Mouse (Mus musculus): Measurements from ENCODE around the gene Hoxd1. TPM values are rescaled to one million over a fixed set of nuclear protein-coding genes. Genes with fewer than 3 reads are reported as not detected.

Hoxd1 gene
- total RNA-seq (2017): not detected in 2 replicates

DNA sequence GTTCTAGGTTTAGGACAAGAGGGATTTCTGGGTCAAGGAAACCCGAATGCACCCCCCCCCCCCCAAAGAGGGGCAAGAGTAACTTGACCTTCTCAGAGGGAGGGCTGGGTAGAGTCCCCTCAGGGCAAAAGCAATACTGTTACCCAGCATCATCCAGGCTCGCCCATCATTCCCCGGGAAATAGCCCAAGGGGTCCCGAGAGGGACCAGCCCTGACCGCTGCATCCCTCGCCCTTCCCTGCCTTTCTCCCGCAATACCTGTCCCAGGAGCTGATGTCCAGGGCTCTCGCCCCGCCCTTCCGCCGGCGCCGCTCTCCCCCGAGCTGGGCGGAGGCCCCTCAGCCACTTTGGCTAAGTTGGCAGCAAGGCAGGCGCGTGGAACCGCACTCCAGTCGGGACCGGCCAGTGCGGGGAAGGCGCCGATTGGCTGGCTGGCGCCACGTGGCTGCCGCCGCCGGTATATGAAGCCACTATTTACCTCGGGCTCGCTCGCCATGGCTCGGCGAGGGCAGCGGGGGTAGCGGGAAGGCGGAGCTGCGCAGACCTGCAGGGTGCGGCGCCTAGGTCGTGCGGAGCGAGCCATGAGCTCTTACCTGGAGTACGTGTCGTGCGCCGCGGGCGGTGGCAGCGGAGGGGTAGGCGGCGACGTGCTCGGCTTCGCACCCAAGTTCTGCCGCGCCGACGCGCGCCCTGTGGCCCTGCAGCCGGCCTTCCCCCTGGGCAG lies at the start of gene Hoxd1:
Gene Hoxd1, plus strand, starts transcription at position 459 of the 723 bp plus-strand sequence.
- peak in 1 of 2 experiments; percentile 32; a peak in 1 of 4 replicates for ATAC-seq (replicated peaks in 1 of 2; ENCODE audit: insufficient read depth in 1 of 2, low FRiP score in 2 of 2, low TSS enrichment in 1 of 2, low read depth in 1 of 2, poor library complexity in 2 of 2, severe bottlenecking in 2 of 2)

DNA sequence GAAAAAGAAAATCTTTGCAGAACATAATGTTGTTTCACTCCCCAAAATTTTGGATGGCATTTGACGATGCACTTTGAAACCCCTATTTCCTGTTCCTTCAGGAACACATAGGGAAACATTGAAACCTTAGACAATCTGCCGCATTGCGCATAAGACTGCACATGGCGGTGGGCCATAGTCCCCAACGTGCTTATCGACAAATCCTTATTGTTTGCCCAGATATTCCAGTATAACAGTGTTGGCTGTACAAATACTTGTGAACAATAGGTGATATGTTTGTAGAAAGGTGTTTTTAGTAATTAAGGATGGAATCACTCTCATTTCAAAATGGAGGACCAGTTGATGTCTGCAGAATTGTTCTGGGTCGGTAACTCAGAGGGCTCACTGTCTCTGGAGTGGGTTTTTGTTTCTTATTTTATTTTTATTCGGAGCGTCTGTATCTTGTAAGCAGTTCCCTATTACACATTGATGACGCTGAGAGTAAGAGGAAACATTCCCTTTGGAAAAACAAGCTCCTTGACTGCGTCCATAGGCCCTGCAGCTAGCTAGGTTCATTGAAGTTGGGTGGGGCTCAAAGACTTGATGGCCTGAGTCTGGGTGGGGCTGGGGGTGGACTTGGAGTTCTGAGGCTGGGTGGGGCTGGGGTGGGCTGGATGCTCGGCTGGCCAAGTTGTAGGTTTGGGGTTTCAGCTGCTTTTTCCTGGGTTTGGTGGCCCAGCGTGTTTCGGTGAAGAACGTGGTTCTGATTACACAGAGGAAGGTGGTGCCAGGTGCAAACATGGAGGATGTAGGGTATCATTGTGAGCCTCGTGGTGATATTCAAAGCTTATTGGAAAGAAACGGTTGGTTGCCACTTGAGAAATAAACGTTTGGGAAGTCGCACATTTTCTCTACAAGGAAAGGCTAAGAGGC lies 49.3 kb upstream of the Hoxd1 start:
- no peak for ATAC-seq (replicated peaks in 1 of 2; ENCODE audit: insufficient read depth in 1 of 2, low FRiP score in 2 of 2, low TSS enrichment in 1 of 2, low read depth in 1 of 2, poor library complexity in 2 of 2, severe bottlenecking in 2 of 2)

DNA sequence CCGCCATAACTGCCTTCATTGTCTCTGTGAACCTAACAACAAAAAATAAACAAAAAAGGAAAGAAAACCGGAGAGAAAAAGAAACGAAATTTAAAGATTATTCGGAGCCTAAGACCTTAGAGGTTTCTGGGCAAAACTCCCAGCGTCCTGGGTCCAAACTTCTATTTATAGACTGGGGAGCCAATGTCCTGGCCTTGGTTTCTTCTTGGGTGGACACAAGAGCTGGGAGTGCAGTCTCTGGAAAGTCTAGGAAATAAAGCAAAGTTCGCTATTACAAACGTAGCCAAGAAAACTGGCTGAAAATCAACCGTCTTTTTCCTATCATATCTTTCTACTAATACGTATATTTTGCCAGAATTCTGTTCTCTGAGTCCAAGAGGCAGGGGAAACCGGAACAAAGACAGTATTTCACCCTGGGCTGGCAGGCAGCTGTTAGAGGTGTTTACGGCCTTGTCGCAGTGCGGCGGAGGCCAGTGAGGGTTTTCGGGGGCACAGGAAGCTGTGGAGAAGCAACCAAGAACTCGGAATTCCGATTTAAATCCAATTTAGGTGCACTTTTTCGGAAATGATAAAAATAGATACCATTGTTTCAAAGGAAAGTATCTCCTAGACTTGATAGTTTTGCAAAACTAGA lies 48.5 kb upstream of the Hoxd1 start:
- no peak for ATAC-seq (replicated peaks in 1 of 2; ENCODE audit: insufficient read depth in 1 of 2, low FRiP score in 2 of 2, low TSS enrichment in 1 of 2, low read depth in 1 of 2, poor library complexity in 2 of 2, severe bottlenecking in 2 of 2)

DNA sequence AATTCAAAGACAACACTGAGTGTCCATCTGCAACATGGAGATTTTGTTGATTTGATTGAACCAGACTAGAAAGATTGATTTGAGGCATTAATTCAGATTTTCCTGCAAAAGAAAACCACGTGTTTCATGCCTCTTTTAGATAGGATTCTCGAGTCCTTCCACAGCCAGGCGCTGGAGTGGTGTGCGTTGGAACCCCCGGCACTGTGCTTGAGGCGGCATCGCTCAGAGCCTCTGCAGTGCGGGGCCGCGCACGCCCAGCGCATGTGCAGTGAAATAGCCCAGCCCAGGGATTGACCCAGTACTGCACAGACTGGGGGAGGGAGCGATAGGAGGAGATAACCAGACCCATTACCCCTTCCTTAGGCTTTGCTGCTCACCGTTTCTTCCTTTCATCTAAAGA lies 47.9 kb upstream of the Hoxd1 start:
- ATAC-seq (replicated peaks in 1 of 2; ENCODE audit: insufficient read depth in 1 of 2, low FRiP score in 2 of 2, low TSS enrichment in 1 of 2, low read depth in 1 of 2, poor library complexity in 2 of 2, severe bottlenecking in 2 of 2): no peak

DNA sequence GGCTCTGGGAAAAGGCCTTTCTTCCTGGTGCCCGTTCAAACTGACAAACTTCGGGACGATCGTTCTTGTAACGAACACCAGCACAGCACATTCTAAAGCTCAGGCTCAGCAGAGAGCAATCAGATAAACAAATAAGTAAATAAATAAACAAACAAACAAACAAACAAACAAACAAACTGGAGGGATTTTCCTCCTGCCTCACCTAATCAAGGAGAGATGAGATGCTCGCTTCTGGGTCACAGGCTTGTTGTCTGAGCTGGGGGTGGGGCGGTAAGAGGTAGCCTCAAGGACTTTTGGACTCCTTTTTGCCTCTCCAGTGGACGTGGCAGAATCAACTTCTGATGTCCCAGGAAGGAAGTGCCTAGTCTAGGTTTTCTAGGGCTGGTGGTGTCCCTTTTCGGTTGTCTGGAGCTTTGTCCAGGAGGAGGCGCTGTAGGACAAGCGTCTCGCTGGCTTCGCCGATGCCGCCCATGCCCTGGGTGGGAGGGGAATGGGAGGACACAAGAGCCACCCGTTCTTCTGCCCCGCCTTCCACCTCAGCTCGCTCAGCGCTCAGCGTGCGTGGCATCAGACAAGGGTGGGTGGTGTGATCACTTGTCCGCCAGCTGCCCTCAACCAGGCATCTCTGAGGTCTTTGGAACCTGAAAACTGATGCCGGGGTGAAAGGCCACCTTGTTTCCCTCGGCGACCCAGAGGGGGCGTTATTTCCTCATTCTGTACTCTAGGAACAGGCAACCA lies 47.1 kb upstream of the Hoxd1 start:
- ATAC-seq (replicated peaks in 1 of 2; ENCODE audit: insufficient read depth in 1 of 2, low FRiP score in 2 of 2, low TSS enrichment in 1 of 2, low read depth in 1 of 2, poor library complexity in 2 of 2, severe bottlenecking in 2 of 2): peak; percentile 80 to 93

GRCm38 (mm10) chr2:74720384-74720783 lies 42.4 kb upstream of the Hoxd1 start:
- no peak for ATAC-seq (replicated peaks in 1 of 2; ENCODE audit: insufficient read depth in 1 of 2, low FRiP score in 2 of 2, low TSS enrichment in 1 of 2, low read depth in 1 of 2, poor library complexity in 2 of 2, severe bottlenecking in 2 of 2)

- no peak for ATAC-seq (replicated peaks in 1 of 2; ENCODE audit: insufficient read depth in 1 of 2, low FRiP score in 2 of 2, low TSS enrichment in 1 of 2, low read depth in 1 of 2, poor library complexity in 2 of 2, severe bottlenecking in 2 of 2)
Measured at GRCm38 (mm10) chr2:74720955-74721491, 41.8 kb upstream of the Hoxd1 start.

DNA sequence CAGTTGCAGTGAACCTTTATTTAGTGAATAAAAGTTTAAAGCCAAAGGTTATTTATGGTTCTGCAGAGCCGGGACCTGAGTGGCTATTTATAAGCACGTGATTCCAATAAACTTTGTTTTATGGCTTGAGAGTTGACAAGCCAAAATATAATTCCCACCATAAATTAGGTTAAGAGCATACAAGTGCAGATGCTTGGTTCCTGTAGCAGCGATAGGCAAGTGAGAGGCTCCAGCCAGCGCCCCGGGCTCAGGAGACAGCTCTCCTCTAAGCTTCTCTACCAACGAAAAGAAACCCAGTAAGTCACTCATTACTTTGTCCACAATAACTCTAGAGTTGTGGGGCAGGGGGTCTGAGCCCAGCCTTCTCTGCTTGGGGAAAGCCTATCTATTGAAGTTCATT lies 40.9 kb upstream of the Hoxd1 start:
- ATAC-seq (replicated peaks in 1 of 2; ENCODE audit: insufficient read depth in 1 of 2, low FRiP score in 2 of 2, low TSS enrichment in 1 of 2, low read depth in 1 of 2, poor library complexity in 2 of 2, severe bottlenecking in 2 of 2): no peak

DNA sequence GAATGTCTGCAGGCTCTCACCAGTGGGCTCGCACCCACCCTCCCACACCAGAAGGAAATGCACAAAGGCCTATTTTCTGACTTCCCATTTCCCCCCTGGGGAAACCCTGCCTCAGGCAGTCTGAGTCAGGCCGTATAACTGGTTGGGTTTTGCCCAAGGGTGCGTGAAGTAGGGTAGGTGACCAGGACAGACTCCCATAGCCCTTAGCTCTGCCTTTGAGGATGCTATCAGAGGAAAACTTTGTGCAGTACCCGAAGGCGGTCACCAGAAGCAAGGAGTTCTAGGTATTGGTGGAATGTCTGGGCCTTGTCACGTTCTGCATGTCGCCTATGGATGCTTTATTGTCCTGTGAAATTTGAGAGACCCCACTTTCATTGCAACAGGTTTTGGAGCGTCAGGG lies 39.8 kb upstream of the Hoxd1 start:
- no peak for ATAC-seq (replicated peaks in 1 of 2; ENCODE audit: insufficient read depth in 1 of 2, low FRiP score in 2 of 2, low TSS enrichment in 1 of 2, low read depth in 1 of 2, poor library complexity in 2 of 2, severe bottlenecking in 2 of 2)

DNA sequence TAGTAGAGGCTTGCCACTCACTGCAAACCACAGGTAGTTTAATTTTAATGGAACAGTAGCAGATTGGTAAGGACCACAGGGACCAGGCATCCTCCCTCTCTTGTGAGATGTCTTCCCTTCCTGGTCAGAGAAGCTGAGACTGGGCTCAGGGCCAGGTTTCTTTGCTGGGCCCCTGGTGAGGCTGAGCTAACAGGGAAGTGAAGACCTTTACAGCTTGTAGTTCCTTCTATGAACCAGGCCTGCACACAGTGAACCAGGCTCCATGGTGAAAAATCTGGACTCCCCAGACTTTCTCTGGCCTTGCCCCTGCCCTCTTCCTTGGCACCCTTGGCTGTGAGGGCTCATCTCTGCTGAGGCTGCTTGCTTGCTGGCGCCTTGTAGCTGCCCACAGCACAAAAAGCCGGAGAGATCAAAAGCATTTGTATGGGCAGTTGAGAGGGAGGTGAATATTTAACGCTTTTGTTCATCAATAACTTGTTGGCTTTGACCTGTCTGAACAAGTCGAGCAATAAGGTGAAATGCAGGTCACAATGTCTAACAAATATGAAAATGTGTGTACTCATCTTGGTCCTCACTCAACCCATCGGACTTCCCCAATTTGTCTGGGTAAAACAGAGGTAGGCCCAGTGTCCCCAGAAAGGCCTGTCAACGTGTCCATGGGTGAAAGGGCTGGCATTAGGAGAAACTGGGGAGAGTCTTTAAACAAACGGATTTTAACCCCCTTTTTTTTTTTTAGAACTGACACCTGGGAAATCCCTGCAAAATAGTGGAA lies 38.4 kb upstream of the Hoxd1 start:
- no peak; a peak in 1 of 4 replicates for ATAC-seq (replicated peaks in 1 of 2; ENCODE audit: insufficient read depth in 1 of 2, low FRiP score in 2 of 2, low TSS enrichment in 1 of 2, low read depth in 1 of 2, poor library complexity in 2 of 2, severe bottlenecking in 2 of 2)

DNA sequence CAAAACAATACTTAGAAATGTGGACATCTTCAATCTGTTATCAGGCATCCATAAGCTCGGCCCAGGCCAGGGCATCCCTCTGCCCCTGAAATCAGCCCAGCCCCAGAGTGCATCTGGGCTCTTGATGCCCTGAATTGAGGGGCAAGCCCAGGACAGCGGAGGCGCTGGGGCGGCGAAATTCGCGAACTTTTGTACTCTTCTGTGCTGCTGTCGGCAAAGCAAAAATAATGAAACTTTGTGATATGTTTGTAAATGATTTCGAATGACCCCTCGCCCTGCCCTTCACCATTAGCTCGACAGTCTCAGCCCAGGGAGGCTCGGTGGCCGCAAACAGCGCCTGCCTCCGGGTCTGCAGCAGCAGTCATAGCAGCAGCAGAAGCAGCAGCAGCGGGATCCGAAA lies 37.6 kb upstream of the Hoxd1 start:
- no peak for ATAC-seq (replicated peaks in 1 of 2; ENCODE audit: insufficient read depth in 1 of 2, low FRiP score in 2 of 2, low TSS enrichment in 1 of 2, low read depth in 1 of 2, poor library complexity in 2 of 2, severe bottlenecking in 2 of 2)

- ATAC-seq (replicated peaks in 1 of 2; ENCODE audit: insufficient read depth in 1 of 2, low FRiP score in 2 of 2, low TSS enrichment in 1 of 2, low read depth in 1 of 2, poor library complexity in 2 of 2, severe bottlenecking in 2 of 2): no peak
Measured at GRCm38 (mm10) chr2:74726551-74726950, 36.2 kb upstream of the Hoxd1 start, which contains the start of gene Gm28230. TSS of gene Gm28230 (plus strand) at chr2:74726728.

DNA sequence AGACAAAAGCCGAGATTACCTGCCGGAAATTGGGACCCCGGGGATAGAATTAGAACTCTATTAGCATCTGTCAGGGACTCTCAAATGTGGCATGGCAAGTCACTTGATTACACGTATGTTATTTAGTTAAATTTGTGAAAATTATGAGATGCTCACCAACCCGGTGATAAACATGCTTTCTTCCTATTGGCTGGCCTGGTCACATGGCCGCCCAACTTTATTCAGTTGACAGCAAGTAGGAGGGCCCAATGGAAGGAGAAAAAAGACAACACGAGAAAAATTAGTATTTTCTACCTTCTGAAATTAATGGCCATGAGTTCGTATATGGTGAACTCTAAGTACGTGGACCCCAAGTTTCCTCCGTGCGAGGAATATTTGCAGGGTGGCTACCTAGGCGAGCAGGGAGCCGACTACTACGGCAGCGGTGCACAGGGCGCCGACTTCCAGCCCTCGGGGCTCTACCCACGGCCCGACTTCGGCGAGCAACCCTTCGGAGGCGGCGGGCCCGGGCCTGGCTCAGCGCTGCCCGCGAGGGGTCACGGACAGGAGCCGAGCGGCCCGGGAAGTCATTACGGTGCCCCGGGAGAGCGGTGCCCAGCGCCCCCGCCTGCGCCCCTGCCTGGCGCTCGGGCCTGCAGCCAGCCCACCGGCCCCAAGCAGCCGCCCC lies 35.7 kb upstream of the Hoxd1 start:
- no peak for ATAC-seq (replicated peaks in 1 of 2; ENCODE audit: insufficient read depth in 1 of 2, low FRiP score in 2 of 2, low TSS enrichment in 1 of 2, low read depth in 1 of 2, poor library complexity in 2 of 2, severe bottlenecking in 2 of 2)

GRCm38 (mm10) chr2:74727640-74728302 lies 35.0 kb upstream of the Hoxd1 start:
- ATAC-seq (replicated peaks in 1 of 2; ENCODE audit: insufficient read depth in 1 of 2, low FRiP score in 2 of 2, low TSS enrichment in 1 of 2, low read depth in 1 of 2, poor library complexity in 2 of 2, severe bottlenecking in 2 of 2): no peak

DNA sequence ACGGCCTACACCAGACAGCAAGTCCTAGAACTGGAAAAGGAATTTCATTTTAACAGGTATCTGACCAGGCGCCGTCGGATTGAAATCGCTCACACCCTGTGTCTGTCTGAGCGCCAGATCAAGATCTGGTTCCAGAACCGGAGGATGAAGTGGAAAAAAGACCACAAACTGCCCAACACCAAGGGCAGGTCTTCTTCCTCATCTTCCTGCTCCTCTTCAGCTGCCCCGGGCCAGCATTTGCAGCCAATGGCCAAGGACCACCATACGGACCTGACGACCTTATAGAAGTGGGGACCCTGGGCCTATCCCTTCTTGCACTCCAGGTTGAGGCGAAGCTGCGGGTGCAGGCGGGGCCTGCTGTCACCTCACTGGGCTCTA lies 34.5 kb upstream of the Hoxd1 start:
- no peak for ATAC-seq (replicated peaks in 1 of 2; ENCODE audit: insufficient read depth in 1 of 2, low FRiP score in 2 of 2, low TSS enrichment in 1 of 2, low read depth in 1 of 2, poor library complexity in 2 of 2, severe bottlenecking in 2 of 2)

DNA sequence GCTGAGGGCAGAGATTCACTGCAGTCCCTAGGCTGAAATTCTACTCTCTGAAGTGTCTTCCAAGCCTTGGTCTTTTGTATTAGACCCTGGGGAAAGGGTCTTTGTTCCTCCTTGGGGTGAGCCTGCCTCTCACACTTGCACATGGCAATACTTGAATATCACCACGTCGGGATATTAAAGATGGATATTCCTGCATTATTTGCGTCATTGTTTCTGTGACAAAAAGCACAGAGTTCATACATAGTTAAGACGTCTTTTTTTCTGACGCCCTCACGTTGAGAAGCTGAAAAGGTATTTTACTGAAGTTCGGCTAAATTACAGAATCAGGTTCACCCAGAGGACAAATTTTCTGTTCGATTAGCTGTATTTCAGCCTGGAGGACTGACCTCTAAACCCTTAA lies 32.4 kb upstream of the Hoxd1 start:
- no peak for ATAC-seq (replicated peaks in 1 of 2; ENCODE audit: insufficient read depth in 1 of 2, low FRiP score in 2 of 2, low TSS enrichment in 1 of 2, low read depth in 1 of 2, poor library complexity in 2 of 2, severe bottlenecking in 2 of 2)
